Mouse (Mus musculus) monocyte, adult 5-6 weeks (primary cell): Measurements from ENCODE around the gene Lgr4. TPM values are rescaled to one million over a fixed set of nuclear protein-coding genes. Genes with fewer than 3 reads are reported as not detected.

ENCODE experiments used
- ATAC-seq: fragments of 153-309, 156-312 bp; replicated peaks from 2 replicates; pipeline ENCODE4 v1.8.0; 2017; ENCODE audit warnings: mild to moderate bottlenecking; ENCODE audit not compliant: low TSS enrichment, insufficient number of reproducible peaks, severe bottlenecking, poor library complexity, low FRiP score
- total RNA-seq: library from RNA; stranded (forward); fragments of 200-1000, 200-491, 200-594 nt; gene quantifications from 3 replicates; pipeline ENCODE4 v1.2.3, GENCODE M21; 2017

The Lgr4 gene
- total RNA-seq, 1 experiment from 2014 or later, result 0.86 TPM

DNA sequence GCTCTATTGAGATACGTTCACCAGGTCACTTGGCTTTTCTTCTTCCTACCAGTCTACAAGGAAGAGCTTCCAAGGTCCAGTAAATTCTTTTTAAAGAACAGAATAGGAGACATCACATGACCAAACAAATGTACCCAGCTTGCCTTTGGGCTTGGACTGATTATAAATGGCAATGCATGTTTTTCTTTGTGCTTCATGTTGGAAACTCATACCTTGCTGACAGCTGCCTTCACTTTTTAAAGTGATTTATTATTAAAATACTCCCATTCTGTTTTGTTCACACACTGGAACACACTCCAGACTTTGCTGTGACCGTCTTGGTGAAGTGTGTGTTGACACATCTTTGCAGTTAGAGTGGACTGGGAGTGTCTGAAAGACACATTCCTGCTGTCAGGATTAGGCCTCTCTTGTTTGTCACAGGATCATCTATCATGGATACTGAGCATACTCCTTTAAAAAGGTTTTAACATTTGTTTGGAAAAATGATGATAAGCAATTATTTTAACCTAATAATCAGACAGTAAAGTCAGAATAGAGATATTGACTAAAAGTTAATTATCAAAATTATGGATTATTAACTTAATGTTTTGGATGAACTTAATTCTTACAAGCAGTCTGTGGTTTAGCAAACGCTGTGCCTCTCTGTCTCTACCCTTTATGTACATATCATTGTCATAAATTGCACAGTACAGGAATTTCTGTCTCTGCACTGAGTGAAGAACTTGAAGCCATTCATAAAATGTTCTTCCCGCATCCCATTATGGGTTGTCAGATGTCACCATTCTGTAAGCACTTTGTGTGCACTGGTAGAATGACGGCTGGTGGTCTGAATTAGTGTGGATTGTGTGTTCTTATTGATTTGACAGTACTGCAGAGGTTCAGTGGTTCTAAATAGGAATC, 125.7 kb downstream of the Lgr4 start:
- no peak for ATAC-seq

DNA sequence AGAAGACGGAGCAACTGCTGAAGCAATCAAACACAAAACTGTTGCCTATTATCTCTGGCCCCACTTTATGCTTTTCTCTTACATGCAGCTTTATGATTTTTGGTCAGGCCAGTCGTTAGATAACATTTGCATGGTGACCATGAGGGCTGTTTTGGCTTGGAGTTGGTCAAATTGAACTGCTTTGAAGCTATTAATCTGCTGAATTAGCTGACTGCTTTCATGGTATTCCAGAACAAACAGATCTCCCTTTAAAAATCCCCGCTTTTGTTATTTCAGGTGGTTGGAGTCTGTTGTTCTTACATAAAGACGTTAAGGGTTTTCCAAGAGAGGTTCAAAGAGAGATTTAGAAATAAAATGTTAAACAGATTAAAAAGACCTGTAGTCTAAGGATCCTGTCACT, 141.0 kb downstream of the Lgr4 start:
- no peak for ATAC-seq

GRCm38 (mm10) chr2:110063131-110063530, 145.7 kb downstream of the Lgr4 start:
- ATAC-seq, result no peak

Other genes with a start within 250 kb of the Lgr4 start
- gene Bdnf, start 242.9 kb upstream of the Lgr4 start, total RNA-seq, result not detected in 3 replicates
- 112 to 132 TPM (median 132 TPM) in 3 replicates for gene Lin7c, start 26.8 kb upstream of the Lgr4 start, total RNA-seq
- 0.64 to 9.9 TPM (median 4.9 TPM) in 3 replicates for gene Ccdc34, start 100.2 kb downstream of the Lgr4 start, total RNA-seq